Mouse (Mus musculus) neural tube, embryonic 11.5 days (tissue): ENCODE results near the gene Pprc1. TPM values are rescaled to one million over a fixed set of nuclear protein-coding genes. Genes with fewer than 3 reads are reported as not detected.

Source experiments
- ATAC-seq: fragments of 200-750 bp; cut with Nextera tagmentation; 2 replicates; pipeline ENCODE4 v1.8.0; 2017; ENCODE audit warnings: moderate number of reproducible peaks, mild to moderate bottlenecking, moderate TSS enrichment, moderate library complexity; ENCODE audit not compliant: insufficient read depth, low FRiP score, low TSS enrichment
- DNase-seq: peaks from one replicate; pipeline ENCODE4 v3.0.0-alpha.2; 2015; ENCODE audit warnings: low spot score
- H3K27ac ChIP-seq: fragments of 300-500 bp; sonication (generic); 2 replicates; pipeline ENCODE4 v1.5.1; 2014; ENCODE audit warnings: low read depth, mild to moderate bottlenecking, low read length
- H3K27me3 ChIP-seq: fragments of 300-500 bp; sonication (generic); 2 replicates; pipeline ENCODE4 v1.6.1; 2014; ENCODE audit warnings: mild to moderate bottlenecking, low read length, mixed read lengths; ENCODE audit not compliant: control insufficient read depth, insufficient read depth
- H3K36me3 ChIP-seq: fragments of 300-500 bp; sonication (generic); 2 replicates; pipeline ENCODE4 v1.6.1; 2014; ENCODE audit warnings: mild to moderate bottlenecking, low read length, moderate library complexity, mixed read lengths; ENCODE audit not compliant: control insufficient read depth, insufficient read depth
- H3K4me1 ChIP-seq: fragments of 300-500 bp; sonication (generic); 2 replicates; pipeline ENCODE4 v1.6.1; 2014; ENCODE audit warnings: low read length, mixed read lengths; ENCODE audit not compliant: control insufficient read depth, insufficient read depth
- H3K4me2 ChIP-seq: fragments of 300-500 bp; sonication (generic); 2 replicates; pipeline ENCODE4 v1.6.1; 2014; ENCODE audit warnings: low read depth, mild to moderate bottlenecking, moderate library complexity
- H3K4me3 ChIP-seq: fragments of 300-500 bp; sonication (generic); 2 replicates; pipeline ENCODE4 v1.5.1; 2014; ENCODE audit warnings: low read depth, low read length
- H3K9ac ChIP-seq: fragments of 300-500 bp; sonication (generic); 2 replicates; pipeline ENCODE4 v1.6.1; 2014; ENCODE audit warnings: mild to moderate bottlenecking, low read length
- H3K9me3 ChIP-seq: fragments of 300-500 bp; sonication (generic); 2 replicates; pipeline ENCODE4 v1.6.1; 2016; ENCODE audit warnings: low read length; ENCODE audit not compliant: control insufficient read depth
- WGBS: fragments of 180-500 bp; shearing (Covaris S2); extraction: QIAGEN DNeasy Blood & Tissue Kit; methylation state at CpG from one replicate; pipeline ENCODE4 v1.1.7; 2014; 5-methylcytosine and 5-hydroxymethylcytosine counted together
- polyA plus RNA-seq: library from polyadenylated mRNA; unstranded; fragments of >200 nt; fragmentation: Nextera tagmentation; extraction: Ambion mirVana; gene quantifications from 2 replicates; pipeline ENCODE4 v1.2.1, GENCODE M21; 2014

Gene Pprc1
- polyA plus RNA-seq, 1 experiment from 2014 or later = 46.1 TPM

DNA sequence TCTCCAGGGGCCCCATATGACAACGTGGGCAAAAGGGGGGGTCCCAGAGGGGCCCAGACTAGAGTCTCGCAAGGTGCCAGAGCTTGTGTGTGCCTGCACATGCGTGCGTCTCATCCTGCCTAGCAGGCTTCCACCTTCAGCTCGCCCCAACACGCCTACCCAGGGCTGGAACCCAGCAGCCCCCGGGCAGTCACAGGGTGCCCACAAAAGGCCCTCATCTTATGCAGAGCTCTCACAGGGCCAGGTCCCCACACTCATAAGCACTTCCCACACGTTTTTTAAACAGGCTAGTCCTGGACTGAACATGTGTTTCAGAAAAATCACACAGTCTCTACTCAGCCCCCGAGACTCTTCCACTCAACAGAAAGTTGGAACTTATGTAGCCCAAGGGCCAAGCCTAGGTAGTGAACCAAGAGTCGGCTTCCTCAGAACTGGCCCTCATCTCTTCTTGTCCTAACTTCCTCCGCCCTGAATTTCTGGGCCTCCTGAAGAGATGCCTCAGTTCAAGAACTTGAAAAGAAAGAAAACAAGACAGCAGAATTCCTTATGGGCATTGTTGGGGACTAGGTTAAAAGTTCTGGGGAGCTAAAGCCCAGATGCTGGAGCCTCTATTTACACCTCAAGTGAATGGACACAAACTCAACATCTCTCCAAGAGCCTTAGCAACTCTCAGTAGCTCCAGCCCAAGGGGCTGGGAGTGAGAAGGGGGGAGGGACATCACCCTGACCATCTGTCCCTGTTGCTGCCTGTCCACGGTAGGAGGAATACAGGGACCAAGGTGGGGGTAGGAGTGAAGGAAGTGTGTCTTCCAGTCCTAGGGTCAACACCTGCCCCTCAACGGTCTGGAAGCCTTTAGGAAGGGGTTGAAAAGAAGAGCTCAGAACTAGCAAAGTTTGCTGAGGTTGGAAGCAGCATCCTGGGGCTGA is 6.5 kb upstream of the Pprc1 start:
- Histone ChIP-seq H3K4me2 (peak overlapping the region; percentile 100), H3K9me3 (no peaks in the 10 kb centered on the region), H3K36me3 (peaks cover 27% of the 10 kb centered on the region), H3K4me1 (peaks cover 51% of the 10 kb centered on the region), H3K27me3 (no peaks in the 10 kb centered on the region), H3K4me3 (peak overlapping the region; percentile 98), H3K27ac (peak overlapping the region; percentile 92; the same call in 1 of the 2 replicates), H3K9ac (peak overlapping the region; percentile 97)
- 30% methylated on average over 13 of the region's 13 CpGs for WGBS
- DNase-seq (no peak), ATAC-seq (no peak)

DNA sequence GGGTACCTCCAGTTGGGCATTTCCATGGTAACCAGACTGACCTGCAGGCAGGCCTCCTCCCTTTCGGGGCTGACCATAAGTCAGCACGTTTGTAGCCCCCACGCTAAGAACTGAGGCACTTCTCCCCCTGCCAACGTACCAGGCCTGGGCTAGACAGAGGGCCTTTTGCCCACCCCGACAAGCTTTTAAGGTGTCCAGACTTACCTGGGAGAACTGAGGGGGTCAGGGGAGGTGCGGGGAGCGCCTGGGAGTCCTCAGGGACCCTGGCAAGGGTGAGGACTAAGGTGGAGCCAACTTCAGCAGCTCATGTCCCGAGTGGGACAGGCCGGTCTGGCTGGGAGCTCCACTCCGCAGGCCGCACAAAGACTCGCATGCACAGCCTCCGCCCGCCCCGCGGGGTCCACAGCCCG is 5.8 kb upstream of the Pprc1 start:
- Histone ChIP-seq H3K27ac (peak overlapping the region; percentile 92), H3K9ac (peak overlapping the region; percentile 97), H3K9me3 (no peaks in the 10 kb centered on the region), H3K4me1 (peaks cover 57% of the 10 kb centered on the region), H3K27me3 (no peaks in the 10 kb centered on the region), H3K4me2 (peak overlapping the region; percentile 100), H3K4me3 (peak overlapping the region; percentile 98), H3K36me3 (peaks cover 21% of the 10 kb centered on the region)
- WGBS = 0% methylated on average over 9 of the region's 17 CpGs
- DNase-seq = peak; percentile 48
- no peak; the same call in 1 of the 2 replicates for ATAC-seq

DNA sequence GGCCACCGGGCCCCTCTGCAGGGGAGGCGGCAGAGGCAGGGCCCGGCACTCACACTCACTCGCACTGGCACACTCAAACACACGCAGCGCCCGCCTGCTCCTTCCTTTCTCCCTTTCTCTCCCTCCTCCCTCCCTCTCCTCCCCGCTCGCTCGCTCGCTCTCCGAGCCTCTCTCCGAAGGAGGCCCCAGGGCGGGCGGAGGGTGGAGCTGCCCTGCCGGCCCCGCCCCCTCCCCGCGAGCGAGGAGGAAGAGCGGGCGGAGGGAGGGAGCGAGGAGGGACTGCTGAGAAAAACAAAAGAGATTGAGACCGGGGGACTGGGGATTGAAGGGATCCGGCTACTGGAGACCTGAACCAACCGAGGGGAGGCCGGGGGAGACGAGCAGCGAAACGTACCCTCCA is 5.2 kb upstream of the Pprc1 start:
- Histone ChIP-seq H3K9ac (peak overlapping the region; percentile 97), H3K4me1 (peaks cover 60% of the 10 kb centered on the region), H3K27me3 (no peaks in the 10 kb centered on the region), H3K4me3 (peak overlapping the region; percentile 98), H3K36me3 (peaks cover 16% of the 10 kb centered on the region), H3K4me2 (peak overlapping the region; percentile 100), H3K27ac (peak overlapping the region; percentile 92), H3K9me3 (no peaks in the 10 kb centered on the region)
- peak; percentile 61 for ATAC-seq
- under 1% methylated on average over 24 of the region's 30 CpGs for WGBS
- DNase-seq = peak; percentile 97

DNA sequence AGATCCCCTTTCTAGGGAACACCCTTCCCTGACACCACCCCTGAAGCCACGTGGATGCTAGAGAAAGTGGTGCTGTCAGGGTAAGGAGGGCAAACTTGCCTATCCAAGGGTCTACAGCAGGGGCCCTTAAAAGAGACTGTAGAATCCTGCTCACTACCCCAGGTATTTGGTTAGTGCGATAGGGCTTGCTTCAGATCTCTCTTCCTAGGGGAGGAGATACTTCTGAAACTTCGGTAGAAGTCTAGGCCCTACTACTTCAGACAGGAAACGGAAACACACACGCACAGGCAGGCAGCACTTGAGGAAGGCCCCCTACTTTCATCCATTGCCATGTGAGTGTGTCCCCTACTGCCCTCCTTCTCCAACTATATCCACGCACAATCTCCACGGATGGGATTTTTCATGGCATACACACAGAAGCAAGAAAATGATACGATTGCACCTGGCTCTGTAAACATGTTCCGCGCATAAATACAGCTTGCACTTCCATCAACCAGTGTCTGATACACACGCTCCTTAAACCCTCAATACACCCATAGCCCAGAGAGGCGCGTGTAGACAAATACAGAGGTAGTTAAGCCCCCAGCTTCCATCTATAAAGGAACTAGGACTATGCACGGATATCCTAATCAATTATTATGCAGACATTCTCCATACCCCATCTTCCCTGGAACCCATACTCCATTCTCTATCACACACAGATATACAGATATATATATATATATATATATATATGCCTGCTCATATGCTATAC is 4.4 kb upstream of the Pprc1 start:
- Histone ChIP-seq H3K27me3 (no peaks in the 10 kb centered on the region), H3K4me3 (peak overlapping the region; percentile 98), H3K9me3 (no peaks in the 10 kb centered on the region), H3K36me3 (peaks cover 7% of the 10 kb centered on the region), H3K4me2 (peak overlapping the region; percentile 100), H3K27ac (peak overlapping the region; percentile 92), H3K9ac (peak overlapping the region; percentile 97), H3K4me1 (peaks cover 60% of the 10 kb centered on the region)
- 44% methylated on average over 14 of the region's 14 CpGs for WGBS
- no peak for ATAC-seq
- DNase-seq = no peak

DNA sequence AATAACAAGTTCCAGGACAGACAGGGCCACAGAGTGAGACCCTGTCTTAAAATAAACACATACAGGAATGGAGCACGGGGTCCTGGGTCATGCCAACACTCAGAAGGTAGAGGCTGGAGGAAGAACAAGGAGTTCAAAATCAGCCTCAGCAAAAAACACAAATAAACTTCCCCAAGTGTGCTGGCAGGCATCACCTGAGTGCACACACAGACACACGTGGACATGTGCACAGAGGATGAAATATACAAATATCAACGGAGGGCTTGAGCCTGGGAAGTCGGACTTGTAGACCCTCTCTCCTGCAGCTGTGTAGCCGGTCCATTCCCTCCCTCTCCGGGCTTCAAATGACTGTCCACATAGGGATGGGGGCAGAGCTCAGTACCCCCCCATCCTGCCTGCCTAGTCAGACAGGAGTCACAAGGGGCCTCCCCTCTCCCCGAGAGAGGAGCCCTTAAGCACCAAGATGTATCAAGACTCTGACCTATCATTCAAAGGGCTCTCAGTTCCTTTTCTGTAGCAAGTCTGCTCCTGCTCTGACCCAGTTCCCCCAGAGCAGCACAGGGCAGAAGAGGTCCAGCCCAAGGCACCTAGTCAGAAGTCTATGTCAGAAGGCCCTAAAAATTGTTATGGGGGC is 3.3 kb upstream of the Pprc1 start:
- no peaks in the 10 kb centered on the region for H3K9me3 ChIP-seq
- H3K9ac ChIP-seq = peak overlapping the region; percentile 72
- peak overlapping the region; percentile 98 for H3K27ac ChIP-seq
- peaks cover 65% of the 10 kb centered on the region for H3K4me1 ChIP-seq
- peak overlapping the region; percentile 31 for H3K4me3 ChIP-seq
- no peaks in the 10 kb centered on the region for H3K27me3 ChIP-seq
- peak overlapping the region; percentile 80 for H3K4me2 ChIP-seq
- WGBS = 22% methylated on average over 7 of the region's 7 CpGs
- DNase-seq = no peak
- ATAC-seq = no peak
- H3K36me3 ChIP-seq = no peaks in the 10 kb centered on the region; the same call in 1 of the 2 replicates

DNA sequence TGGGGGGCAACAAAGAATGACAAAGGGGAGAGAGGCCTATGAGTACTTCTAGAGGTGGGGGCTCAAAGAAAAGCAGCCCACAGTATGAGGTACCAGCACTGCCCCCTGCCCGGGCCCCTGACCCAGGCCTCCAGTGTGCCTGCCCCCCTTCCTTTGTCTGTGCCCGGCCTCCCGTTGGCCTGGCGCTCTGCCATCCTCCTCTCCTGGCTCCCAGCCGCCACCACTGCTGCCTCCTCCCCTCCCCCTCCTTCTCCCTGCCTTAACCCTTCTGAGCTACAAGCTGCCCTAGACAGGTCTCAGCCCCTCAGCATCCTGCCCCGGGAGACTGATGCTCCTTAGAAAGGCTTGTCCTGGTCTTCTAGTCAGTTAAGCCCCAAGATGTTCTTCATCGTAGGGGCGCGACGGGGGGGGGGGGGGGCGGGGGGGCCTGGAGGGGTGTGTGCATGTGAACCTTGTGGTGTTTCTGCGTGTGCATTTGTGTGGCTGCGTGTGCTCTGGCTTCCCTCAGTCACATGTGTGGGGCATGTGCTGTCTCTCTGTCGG is 2.7 kb upstream of the Pprc1 start:
- H3K4me1 ChIP-seq = peaks cover 60% of the 10 kb centered on the region
- peak overlapping the region; percentile 72 for H3K9ac ChIP-seq
- peak overlapping the region; percentile 31 for H3K4me3 ChIP-seq
- H3K27ac ChIP-seq = peak overlapping the region; percentile 98
- no peaks in the 10 kb centered on the region for H3K36me3 ChIP-seq
- no peaks in the 10 kb centered on the region for H3K9me3 ChIP-seq
- H3K4me2 ChIP-seq = peak overlapping the region; percentile 80
- peak; percentile 81 for DNase-seq
- peak; percentile 52 for ATAC-seq
- no peaks in the 10 kb centered on the region for H3K27me3 ChIP-seq
- WGBS = 0% methylated on average over 12 of the region's 14 CpGs

DNA sequence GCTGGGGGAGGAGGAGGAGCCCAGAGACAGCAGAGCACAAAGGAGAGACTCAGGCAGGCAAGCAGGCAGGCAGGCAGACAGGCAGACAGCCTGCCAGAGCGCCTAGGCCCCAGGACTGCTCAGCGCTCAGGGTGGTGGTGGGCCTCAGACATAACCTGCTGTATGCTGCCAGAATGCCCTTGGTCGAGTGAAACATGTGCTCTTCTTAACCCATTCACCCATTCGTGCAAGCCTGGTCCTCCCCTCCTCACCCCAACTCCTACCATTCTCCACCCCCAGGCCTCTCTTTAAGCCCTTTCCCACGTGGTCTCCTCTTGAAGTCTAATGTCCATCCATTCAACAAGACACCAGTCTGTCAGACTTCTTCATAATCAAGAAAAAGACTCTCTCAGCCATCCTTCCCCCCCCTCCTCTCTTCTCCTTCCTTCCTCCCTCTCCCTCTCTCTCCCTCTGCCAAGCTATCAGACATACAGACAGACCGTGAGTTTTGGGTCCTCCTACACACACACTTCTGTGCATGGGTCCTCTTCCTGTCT is 2.1 kb upstream of the Pprc1 start:
- peak overlapping the region; percentile 72 for H3K9ac ChIP-seq
- H3K36me3 ChIP-seq = no peaks in the 10 kb centered on the region
- H3K27me3 ChIP-seq = no peaks in the 10 kb centered on the region
- ATAC-seq = peak; percentile 28; the same call in 1 of the 2 replicates
- peak overlapping the region; percentile 31 for H3K4me3 ChIP-seq
- H3K4me2 ChIP-seq = peak overlapping the region; percentile 80
- peaks cover 54% of the 10 kb centered on the region for H3K4me1 ChIP-seq
- DNase-seq = peak; percentile 67
- H3K9me3 ChIP-seq = no peaks in the 10 kb centered on the region
- H3K27ac ChIP-seq = peak overlapping the region; percentile 98
- 8% methylated on average over 6 of the region's 6 CpGs for WGBS

DNA sequence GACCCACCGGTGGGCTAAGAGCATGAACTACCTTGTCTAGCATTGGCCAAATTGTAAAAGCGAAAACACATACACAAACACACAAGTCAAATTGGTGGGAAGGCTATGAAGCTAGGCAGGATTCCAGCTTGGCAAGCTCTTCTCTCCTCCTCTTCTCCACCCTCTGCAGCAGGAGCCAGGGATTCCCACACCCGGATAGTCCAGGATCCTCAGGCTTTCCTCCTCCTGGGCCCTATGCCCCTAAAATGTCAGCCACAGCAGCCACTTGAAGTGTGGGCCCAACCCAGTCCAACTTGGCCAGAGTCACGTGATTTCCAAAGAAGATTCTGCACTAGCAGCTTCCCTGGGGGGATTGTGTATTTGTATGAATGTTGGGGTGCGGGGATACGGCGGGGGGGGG is 1.3 kb upstream of the Pprc1 start:
- Histone ChIP-seq H3K36me3 (no peaks in the 10 kb centered on the region), H3K9ac (0 out of 2 replicates have a peak overlapping the region, but pooled peaks have one; percentile 7), H3K4me2 (peak overlapping the region; percentile 80), H3K4me3 (peak overlapping the region; percentile 95), H3K27ac (peak overlapping the region; percentile 98; the same call in 1 of the 2 replicates), H3K9me3 (no peaks in the 10 kb centered on the region), H3K27me3 (no peaks in the 10 kb centered on the region), H3K4me1 (peaks cover 46% of the 10 kb centered on the region)
- WGBS = 81% methylated on average over 7 of the region's 7 CpGs
- ATAC-seq (no peak), DNase-seq (no peak)
